Mouse (Mus musculus) limb, embryonic 14.5 days (tissue): Measurements from ENCODE around the gene Gh. TPM values are rescaled to one million over a fixed set of nuclear protein-coding genes. Genes with fewer than 3 reads are reported as not detected.
A peak's percentile ranks its signal among the peaks of the same experiment; 100 is the strongest.

Source experiments
- ATAC-seq: fragments of 200-750 bp; cut with Nextera tagmentation; 2 replicates; pipeline ENCODE4 v1.8.0; 2017; ENCODE audit warnings: low read depth, moderate number of reproducible peaks, moderate TSS enrichment; ENCODE audit not compliant: low FRiP score
- DNase-seq: peaks from one replicate; pipeline ENCODE4 v3.0.0-alpha.2; 2015; ENCODE audit warnings: low spot score
- H3K27ac ChIP-seq: fragments of 300-500 bp; sonication (generic); replicated peaks from 2 replicates; pipeline ENCODE4 v1.5.1; 2014; ENCODE audit warnings: low read depth, mild to moderate bottlenecking, low read length, moderate library complexity, mixed read lengths
- H3K27me3 ChIP-seq: fragments of 300-500 bp; sonication (generic); 2 replicates; pipeline ENCODE4 v1.6.1; 2014; ENCODE audit warnings: low read length, mixed read lengths; ENCODE audit not compliant: control insufficient read depth, insufficient read depth
- H3K36me3 ChIP-seq: fragments of 300-500 bp; sonication (generic); 2 replicates; pipeline ENCODE4 v1.6.1; 2014; ENCODE audit warnings: mild to moderate bottlenecking, low read length, moderate library complexity, mixed read lengths; ENCODE audit not compliant: control insufficient read depth, insufficient read depth
- H3K4me1 ChIP-seq: fragments of 300-500 bp; sonication (generic); 2 replicates; pipeline ENCODE4 v1.6.1; 2014; ENCODE audit warnings: antibody characterized with exemption, low read length, mixed read lengths; ENCODE audit not compliant: control insufficient read depth, insufficient read depth
- H3K4me2 ChIP-seq: fragments of 300-500 bp; sonication (generic); replicated peaks from 2 replicates; pipeline ENCODE4 v1.6.1; 2014; ENCODE audit warnings: low read depth, mild to moderate bottlenecking, low read length, moderate library complexity; ENCODE audit not compliant: severe bottlenecking
- H3K4me3 ChIP-seq: fragments of 300-500 bp; sonication (generic); replicated peaks from 2 replicates; pipeline ENCODE4 v1.5.1; 2014; ENCODE audit warnings: low read length
- H3K9ac ChIP-seq: fragments of 300-500 bp; sonication (generic); 2 replicates; pipeline ENCODE4 v1.6.1; 2014; ENCODE audit warnings: mild to moderate bottlenecking, low read depth, low read length, moderate library complexity; ENCODE audit not compliant: severe bottlenecking
- H3K9me3 ChIP-seq: fragments of 300-500 bp; sonication (generic); 2 replicates; pipeline ENCODE4 v1.6.1; 2016; ENCODE audit warnings: low read length; ENCODE audit not compliant: control insufficient read depth
- POLR2A ChIP-seq: fragments of 200-500 bp; IDR thresholded peaks from 2 replicates; pipeline ENCODE4 v1.8.0; 2012; ENCODE audit warnings: inconsistent platforms, mild to moderate bottlenecking, moderate library complexity, borderline replicate concordance; ENCODE audit not compliant: insufficient read depth, insufficient read length; ENCODE audit errors: extremely low read depth
- WGBS: fragments of 180-500 bp; shearing (Covaris S2); extraction: QIAGEN DNeasy Blood & Tissue Kit; methylation state at CpG from one replicate; pipeline ENCODE4 v1.1.7; 2014; 5-methylcytosine and 5-hydroxymethylcytosine counted together
- polyA plus RNA-seq, 2 experiments: library from polyadenylated mRNA; depleted of rRNA in 1 of 2; stranded (reverse) in 1 of 2; unstranded in 1 of 2; fragments of >200 nt; fragmentation: Nextera tagmentation in 1 of 2; extraction: Ambion mirVana in 1 of 2; gene quantifications; 2 replicates each; pipeline versions ENCODE4 v1.2.1 to v1.2.3; 2012 to 2014

Gh gene
- polyA plus RNA-seq, 2 experiments, result not detected

GRCm38 (mm10) chr11:106329682-106330081 is 28.0 kb upstream of the Gh start:
- no peak overlapping the region for H3K4me2 ChIP-seq
- DNase-seq, result peak; percentile 41

GRCm38 (mm10) chr11:106329128-106329527 is 27.5 kb upstream of the Gh start:
- DNase-seq, result no peak
- no peaks in the 10 kb centered on the region for H3K36me3 ChIP-seq
- 59% methylated on average over 6 of the region's 6 CpGs for WGBS
- no peak overlapping the region for H3K9ac ChIP-seq
- H3K4me1 ChIP-seq, result peaks cover 4% of the 10 kb centered on the region; the same call in 1 of the 2 replicates
- TF ChIP-seq POLR2A, result no peak
- ATAC-seq, result no peak
- H3K4me2 ChIP-seq, result no peak overlapping the region
- no peaks in the 10 kb centered on the region for H3K27me3 ChIP-seq
- H3K4me3 ChIP-seq, result no peak overlapping the region
- H3K9me3 ChIP-seq, result no peaks in the 10 kb centered on the region
- no peak overlapping the region for H3K27ac ChIP-seq

More at GRCm38 (mm10) chr11:106329682-106330081, 28.0 kb upstream of the Gh start:
- WGBS, result 57% methylated on average over 7 of the region's 7 CpGs
- no peaks in the 10 kb centered on the region for H3K27me3 ChIP-seq
- H3K27ac ChIP-seq, result no peak overlapping the region
- peaks cover 4% of the 10 kb centered on the region; the same call in 1 of the 2 replicates for H3K4me1 ChIP-seq
- no peak overlapping the region for H3K4me3 ChIP-seq
- ATAC-seq, result no peak
- H3K9me3 ChIP-seq, result no peaks in the 10 kb centered on the region
- no peak overlapping the region for H3K9ac ChIP-seq
- no peak for TF ChIP-seq POLR2A
- H3K36me3 ChIP-seq, result no peaks in the 10 kb centered on the region

GRCm38 (mm10) chr11:106328521-106328920 is 26.9 kb upstream of the Gh start:
- Histone ChIP-seq H3K27ac (no peak overlapping the region), H3K9me3 (no peaks in the 10 kb centered on the region), H3K27me3 (no peaks in the 10 kb centered on the region), H3K4me3 (no peak overlapping the region), H3K9ac (no peak overlapping the region; the same call in 1 of the 2 replicates), H3K36me3 (no peaks in the 10 kb centered on the region), H3K4me1 (peaks cover 4% of the 10 kb centered on the region; the same call in 1 of the 2 replicates), H3K4me2 (no peak overlapping the region)
- no peak for TF ChIP-seq POLR2A
- DNase-seq, result no peak
- ATAC-seq, result no peak
- WGBS, result 56% methylated on average over 5 of the region's 5 CpGs

- Histone ChIP-seq H3K27ac (no peak overlapping the region), H3K36me3 (no peaks in the 10 kb centered on the region), H3K4me3 (no peak overlapping the region), H3K9ac (no peak overlapping the region), H3K9me3 (no peaks in the 10 kb centered on the region), H3K27me3 (no peaks in the 10 kb centered on the region), H3K4me1 (peaks cover 4% of the 10 kb centered on the region; the same call in 1 of the 2 replicates), H3K4me2 (no peak overlapping the region)
- no peak for ATAC-seq
- DNase-seq, result no peak
- TF ChIP-seq POLR2A, result no peak
- 90% methylated on average over 8 of the region's 8 CpGs for whole genome bisulfite sequencing
Observed at GRCm38 (mm10) chr11:106326475-106326874, 24.8 kb upstream of the Gh start.

GRCm38 (mm10) chr11:106325566-106326206 is 24.0 kb upstream of the Gh start:
- Histone ChIP-seq H3K36me3 (no peaks in the 10 kb centered on the region), H3K27me3 (no peaks in the 10 kb centered on the region), H3K27ac (no peak overlapping the region), H3K9me3 (no peaks in the 10 kb centered on the region), H3K4me2 (no peak overlapping the region), H3K9ac (no peak overlapping the region), H3K4me3 (no peak overlapping the region), H3K4me1 (peaks cover 4% of the 10 kb centered on the region; the same call in 1 of the 2 replicates)
- no peak for TF ChIP-seq POLR2A
- WGBS, result 66% methylated on average over 8 of the region's 8 CpGs
- ATAC-seq (no peak), DNase-seq (peak; percentile 66)

- ATAC-seq (no peak), DNase-seq (no peak)
- no peaks in the 10 kb centered on the region for H3K36me3 ChIP-seq
- no peak overlapping the region for H3K27ac ChIP-seq
- TF ChIP-seq POLR2A, result no peak
- H3K27me3 ChIP-seq, result no peaks in the 10 kb centered on the region
- no peak overlapping the region for H3K9ac ChIP-seq
- no peak overlapping the region for H3K4me2 ChIP-seq
- no peaks in the 10 kb centered on the region for H3K9me3 ChIP-seq
- 77% methylated on average over 5 of the region's 5 CpGs for WGBS
- peaks cover 4% of the 10 kb centered on the region; the same call in 1 of the 2 replicates for H3K4me1 ChIP-seq
- no peak overlapping the region for H3K4me3 ChIP-seq
Observed at GRCm38 (mm10) chr11:106324858-106325257, 23.2 kb upstream of the Gh start.
